ENCODE assay signal across 13 mouse cellular contexts in the genomic region with DNA sequence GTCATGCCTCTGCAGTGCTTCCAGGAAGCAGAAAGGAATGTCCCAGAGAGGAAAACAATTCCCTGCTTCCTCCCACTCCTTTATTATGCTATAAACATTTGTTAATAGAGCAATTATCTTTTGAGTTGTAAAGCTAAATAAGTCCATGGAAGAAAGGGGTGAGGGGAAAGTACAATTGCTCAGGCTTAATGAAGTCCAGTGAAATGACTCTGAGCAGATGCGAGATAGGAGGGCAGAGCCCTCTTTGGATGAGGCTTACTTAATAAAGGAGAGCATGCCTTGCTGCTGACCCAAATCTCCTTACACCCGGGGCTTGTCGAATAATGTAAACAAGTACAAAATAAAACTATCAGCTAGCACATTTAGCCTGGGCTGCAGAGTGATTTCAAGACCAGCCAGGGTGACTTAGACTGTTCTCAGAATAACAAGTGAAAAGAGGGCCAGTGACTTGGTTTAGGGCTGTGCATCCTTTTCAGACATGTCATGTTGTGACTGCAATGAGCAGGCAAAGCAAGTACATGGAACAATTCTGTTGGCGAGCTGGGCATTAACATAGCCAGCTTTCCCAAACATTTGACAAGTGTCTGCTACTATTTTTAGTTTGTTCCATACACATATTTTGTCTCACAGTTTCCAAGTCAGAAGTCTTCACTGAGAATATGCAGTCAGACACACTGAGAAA.
A peak's percentile ranks its signal among the peaks of the same experiment; 100 is the strongest.
DNase-seq lines count a peak whose midpoint lies in the region; ATAC-seq and TF ChIP-seq lines count a peak whose summit lies in the region.
"Had no signal": no experiment of that assay in that cellular context is flagged by ENCODE, and none has a peak within 500 bp of the region (broad histone marks: within the 10 kb centered on the region; RNA-seq: fewer than 3 reads in every experiment).

No protein-coding gene starts in this region.

- WGBS in lung, embryonic 14.5 days = 14% methylated on average over 4 of the region's 4 CpGs

- H3K4me2 ChIP-seq in lung, embryonic 14.5 days = no peak overlapping the region
- H3K4me2 ChIP-seq: limb, embryonic 15.5 days had no signal

- ATAC-seq in lung, embryonic 14.5 days (ENCODE audit: insufficient read depth) = peak; percentile 75

- no peak overlapping the region for H3K9ac ChIP-seq in lung, embryonic 14.5 days
- H3K9ac ChIP-seq: limb, embryonic 15.5 days had no signal

- no peaks in the 10 kb centered on the region for H3K36me3 ChIP-seq in lung, embryonic 14.5 days (ENCODE audit: insufficient read depth)
- H3K36me3 ChIP-seq: limb, embryonic 15.5 days had no signal

- H3K27ac ChIP-seq in lung, embryonic 14.5 days (ENCODE audit: low read depth) = peak overlapping the region; percentile 66; the same call in 1 of the 2 replicates
- H3K27ac ChIP-seq: limb, embryonic 15.5 days had no signal

- peak; percentile 87 for DNase-seq in lung, embryonic 14.5 days
- DNase-seq in lung, postnatal 25 days (ENCODE audit: low spot score) = no peak
- DNase-seq in kidney, adult 9 months = peak; percentile 37
- peak; percentile 28 for DNase-seq in kidney, postnatal 10 days
- peak; percentile 17 to 30 for DNase-seq in lung, postnatal 4 days
- DNase-seq in layer of hippocampus, adult 8-10 months (ENCODE audit: low spot score in 2 of 2) = no peak
- DNase-seq in adrenal gland, adult 2 months = no peak
- DNase-seq in cerebellum, adult 8-10 months = no peak
- DNase-seq: adrenal gland, postnatal 36 days; cerebellum, postnatal 25 days; layer of hippocampus, adult 9-11 months; thymus, postnatal 36 days had no signal

- H3K4me1 ChIP-seq in lung, embryonic 14.5 days (ENCODE audit: insufficient read depth) = peaks cover 33% of the 10 kb centered on the region

- no peaks in the 10 kb centered on the region for H3K9me3 ChIP-seq in lung, embryonic 14.5 days (ENCODE audit: low read depth, low read length)
- H3K9me3 ChIP-seq: limb, embryonic 15.5 days had no signal

- TF ChIP-seq CTCF in lung, embryonic 14.5 days (IDR thresholded peaks at IDR 0.05; ENCODE audit: low read depth) = no peak

- no peak overlapping the region for H3K4me3 ChIP-seq in lung, embryonic 14.5 days (ENCODE audit: low read depth, low read length)
- H3K4me3 ChIP-seq: limb, embryonic 15.5 days had no signal

- H3K27me3 ChIP-seq in lung, embryonic 14.5 days (ENCODE audit: insufficient read depth, low read length) = no peaks in the 10 kb centered on the region

Comparison
In these comparisons a context has a peak if more than half of its experiments do, and no peak if none do; other contexts are left out.
1. DNase-seq: peak in lung, embryonic 14.5 days (single experiment), kidney, adult 9 months (single experiment), kidney, postnatal 10 days (single experiment) and lung, postnatal 4 days (2 of 2); none in lung, postnatal 25 days (single experiment), layer of hippocampus, adult 8-10 months (0 of 2), adrenal gland, adult 2 months (single experiment) and cerebellum, adult 8-10 months (single experiment).